Mouse (Mus musculus): Measurements from ENCODE around the gene Vmn2r106. TPM values are rescaled to one million over a fixed set of nuclear protein-coding genes. Genes with fewer than 3 reads are reported as not detected.

The Vmn2r106 gene
- not detected for total RNA-seq (2021)
- long read RNA-seq, experiment 1 = 0 reads
- long read RNA-seq, experiment 2 = 0 reads

- no peak for DNase-seq (ENCODE audit: low spot score in 2 of 2)
Measured at GRCm38 (mm10) chr17:20285453-20285852, at the start of gene Vmn2r106. Gene Vmn2r106 (minus strand): TSS chr17:20285553.

- no peak for DNase-seq (ENCODE audit: low spot score in 2 of 2)
Measured at GRCm38 (mm10) chr17:20305790-20306189, 20.4 kb upstream of the Vmn2r106 start.

- DNase-seq (ENCODE audit: low spot score in 2 of 2) = no peak
Measured at GRCm38 (mm10) chr17:20286906-20287305, 1.6 kb upstream of the Vmn2r106 start.

- no peak for DNase-seq (ENCODE audit: low spot score in 2 of 2)
Measured at GRCm38 (mm10) chr17:20255522-20255921, 29.8 kb downstream of the Vmn2r106 start.

GRCm38 (mm10) chr17:20234952-20235351 lies 50.4 kb downstream of the Vmn2r106 start, which contains the start of gene Vmn2r105:
Gene Vmn2r105 (minus strand): TSS chr17:20235052.
- DNase-seq (ENCODE audit: low spot score in 2 of 2) = no peak

Other genes with a start within 250 kb of the Vmn2r106 start
- gene Vmn2r104, start 237.2 kb downstream of the Vmn2r106 start, total RNA-seq (2021) = not detected
- not detected for gene Fpr-rs7, start 171.3 kb downstream of the Vmn2r106 start, total RNA-seq (2021)
- not detected for gene Fpr-rs6, start 102.5 kb downstream of the Vmn2r106 start, total RNA-seq (2021)
- not detected for gene Vmn2r105, start 50.5 kb downstream of the Vmn2r106 start, total RNA-seq (2021)
- gene Vmn2r107, start 59.7 kb upstream of the Vmn2r106 start, total RNA-seq (2021) = not detected
- not detected for gene Vmn1r224, start 128.6 kb upstream of the Vmn2r106 start, total RNA-seq (2021)
- gene Vmn2r108, start 195.8 kb upstream of the Vmn2r106 start, total RNA-seq (2021) = not detected
- gene Vmn1r225, start 212.6 kb upstream of the Vmn2r106 start, total RNA-seq (2021) = not detected

Data from adrenal gland, postnatal 4 days (tissue).